Mouse (Mus musculus): ENCODE data around the gene Suds3. TPM values are rescaled to one million over a fixed set of nuclear protein-coding genes. Genes with fewer than 3 reads are reported as not detected.
A peak's percentile ranks its signal among the peaks of the same experiment; 100 is the strongest.

Suds3 gene
- total RNA-seq, 2 experiments from 2014 or later, result 89.2 to 94.8 TPM

GRCm38 (mm10) chr5:117136570-117136969, 20.7 kb upstream of the Suds3 start:
- no peak for DNase-seq (ENCODE audit: low spot score)

GRCm38 (mm10) chr5:117135869-117136268, 20.0 kb upstream of the Suds3 start:
- DNase-seq (ENCODE audit: low spot score), result no peak

GRCm38 (mm10) chr5:117134889-117135456, 19.1 kb upstream of the Suds3 start:
- DNase-seq (ENCODE audit: low spot score), result no peak

GRCm38 (mm10) chr5:117134066-117134888, 18.4 kb upstream of the Suds3 start:
- no peak for DNase-seq (ENCODE audit: low spot score)

- DNase-seq (ENCODE audit: low spot score), result no peak
These were observed 17.6 kb upstream of the Suds3 start for GRCm38 (mm10) chr5:117133446-117134065.

GRCm38 (mm10) chr5:117130726-117131125, 14.8 kb upstream of the Suds3 start:
- DNase-seq (ENCODE audit: low spot score), result no peak

- no peak for DNase-seq (ENCODE audit: low spot score)
These were observed 11.1 kb upstream of the Suds3 start for GRCm38 (mm10) chr5:117127051-117127450.

GRCm38 (mm10) chr5:117125482-117126346, 9.8 kb upstream of the Suds3 start:
- DNase-seq (ENCODE audit: low spot score), result no peak

GRCm38 (mm10) chr5:117123840-117124239, 7.9 kb upstream of the Suds3 start:
- DNase-seq (ENCODE audit: low spot score), result no peak

- no peak for DNase-seq (ENCODE audit: low spot score)
These were observed 7.2 kb upstream of the Suds3 start for GRCm38 (mm10) chr5:117123102-117123501.

- no peak for DNase-seq (ENCODE audit: low spot score)
These were observed 5.7 kb upstream of the Suds3 start for GRCm38 (mm10) chr5:117121657-117122056.

- peak; percentile 14 for DNase-seq (ENCODE audit: low spot score)
These were observed 4.9 kb upstream of the Suds3 start for GRCm38 (mm10) chr5:117120489-117121466.

- DNase-seq (ENCODE audit: low spot score), result peak; percentile 99
These were observed 4.0 kb upstream of the Suds3 start, which contains the start of gene Taok3 for GRCm38 (mm10) chr5:117119777-117120488. TSS of gene Taok3 (plus strand) at chr5:117120129.

GRCm38 (mm10) chr5:117118850-117119249, 2.9 kb upstream of the Suds3 start:
- no peak for DNase-seq (ENCODE audit: low spot score)

- DNase-seq (ENCODE audit: low spot score), result no peak
These were observed 2.3 kb upstream of the Suds3 start for GRCm38 (mm10) chr5:117118220-117118619.

GRCm38 (mm10) chr5:117117716-117118115, 1.8 kb upstream of the Suds3 start:
- peak; percentile 30 for DNase-seq (ENCODE audit: low spot score)

GRCm38 (mm10) chr5:117117241-117117640, 1.3 kb upstream of the Suds3 start:
- DNase-seq (ENCODE audit: low spot score), result no peak

- no peak for DNase-seq (ENCODE audit: low spot score)
These were observed 747 bp upstream of the Suds3 start for GRCm38 (mm10) chr5:117116660-117117059.

- peak; percentile 17 for DNase-seq (ENCODE audit: low spot score)
These were observed 633 bp downstream of the Suds3 start for GRCm38 (mm10) chr5:117115193-117115767.
